Mouse (Mus musculus) WW6 (cell line): ENCODE data around the gene Mark2.
"Not testable (repeated sequence)": the region's sequence is repeated elsewhere in the genome, so short reads cannot be mapped to it uniquely, and the experiment has no call there.

ENCODE experiments used
- DNase-seq: peaks from one replicate; pipeline ENCODE4 v3.0.0-alpha.2; 2013; ENCODE audit warnings: low read depth, low spot score

Gene Mark2

GRCm38 (mm10) chr19:7341512-7342397, at the start of gene Mark2:
Gene Mark2, minus strand, starts transcription at chr19:7341860.
- DNase-seq = peak; percentile 95

GRCm38 (mm10) chr19:7388488-7388887, 46.8 kb upstream of the Mark2 start:
- DNase-seq = peak; percentile 24

GRCm38 (mm10) chr19:7386042-7386441, 44.4 kb upstream of the Mark2 start:
- DNase-seq = no peak

GRCm38 (mm10) chr19:7382903-7383865, 41.5 kb upstream of the Mark2 start, which contains the start of gene Spindoc:
Gene Spindoc, minus strand, starts transcription at chr19:7382994.
- peak; percentile 78 for DNase-seq

GRCm38 (mm10) chr19:7382248-7382902, 40.7 kb upstream of the Mark2 start:
- DNase-seq = no peak

GRCm38 (mm10) chr19:7381906-7382247, 40.2 kb upstream of the Mark2 start:
- DNase-seq = no peak

GRCm38 (mm10) chr19:7377639-7378038, 36.0 kb upstream of the Mark2 start:
- no peak for DNase-seq

- no peak for DNase-seq
Measured at GRCm38 (mm10) chr19:7374491-7374890, 32.8 kb upstream of the Mark2 start.

GRCm38 (mm10) chr19:7369469-7369868, 27.8 kb upstream of the Mark2 start:
- not testable (repeated sequence) for DNase-seq

- DNase-seq = no peak
Measured at GRCm38 (mm10) chr19:7353636-7354035, 12.0 kb upstream of the Mark2 start.

GRCm38 (mm10) chr19:7352809-7353495, 11.3 kb upstream of the Mark2 start:
- no peak for DNase-seq

GRCm38 (mm10) chr19:7349993-7350392, 8.3 kb upstream of the Mark2 start:
- DNase-seq = no peak

- DNase-seq = no peak
Measured at GRCm38 (mm10) chr19:7345235-7345755, 3.6 kb upstream of the Mark2 start.

GRCm38 (mm10) chr19:7342646-7343045, 986 bp upstream of the Mark2 start:
- DNase-seq = no peak

- no peak for DNase-seq
Measured at GRCm38 (mm10) chr19:7340780-7341475, 732 bp downstream of the Mark2 start.

GRCm38 (mm10) chr19:7340371-7340779, 1.3 kb downstream of the Mark2 start:
- DNase-seq = no peak

GRCm38 (mm10) chr19:7339867-7340266, 1.8 kb downstream of the Mark2 start:
- DNase-seq = no peak

GRCm38 (mm10) chr19:7339026-7339425, 2.6 kb downstream of the Mark2 start:
- DNase-seq = no peak

- no peak for DNase-seq
Measured at GRCm38 (mm10) chr19:7337781-7338342, 3.8 kb downstream of the Mark2 start.

- DNase-seq = no peak
Measured at GRCm38 (mm10) chr19:7335656-7336055, 6.0 kb downstream of the Mark2 start.
